Mouse (Mus musculus) CH12.LX (cell line): Measurements from ENCODE around the gene Agk. TPM values are rescaled to one million over a fixed set of nuclear protein-coding genes. Genes with fewer than 3 reads are reported as not detected.

Source experiments
- DNase-seq: peaks from one replicate; pipeline ENCODE4 v3.0.0-alpha.2; 2013; ENCODE audit errors: extremely low read depth
- H3K27ac ChIP-seq: 2 replicates; pipeline ENCODE4 v1.5.1; 2012; ENCODE audit warnings: low read depth, mild to moderate bottlenecking, control low read depth, moderate library complexity; ENCODE audit not compliant: insufficient read depth
- H3K27me3 ChIP-seq: replicated peaks from 2 replicates; pipeline ENCODE3; 2012; ENCODE audit warnings: inconsistent platforms
- H3K36me3 ChIP-seq, 2 experiments: replicated peaks in 1 of 2; 2 replicates each; pipeline versions ENCODE3 to v1.6.1; 2012; ENCODE audit warnings: inconsistent platforms in 1 of 2, low read length in 1 of 2, mild to moderate bottlenecking in 1 of 2, mixed read lengths in 1 of 2, moderate library complexity in 1 of 2; ENCODE audit not compliant: control insufficient read depth in 1 of 2, insufficient read depth in 1 of 2
- H3K4me1 ChIP-seq, 2 experiments: 2 replicates each; pipeline ENCODE4 v1.6.1; 2012; ENCODE audit warnings: inconsistent platforms in 1 of 2, moderate library complexity in 1 of 2; ENCODE audit not compliant: insufficient read depth in 2 of 2, control insufficient read depth in 1 of 2
- H3K4me2 ChIP-seq: 2 replicates; pipeline ENCODE4 v1.6.1; 2012; ENCODE audit warnings: low read depth, mild to moderate bottlenecking, control low read depth; ENCODE audit not compliant: poor library complexity, insufficient read depth, severe bottlenecking
- H3K4me3 ChIP-seq, 3 experiments: fragments of 150-350 bp in 1 of 3; sonication (generic) in 1 of 3; replicated peaks in 1 of 3; 2 replicates each; pipeline versions ENCODE3 to v1.5.1; 2011 to 2012; ENCODE audit warnings: low read depth in 2 of 3, low read length in 2 of 3, mild to moderate bottlenecking in 2 of 3, moderate library complexity in 2 of 3, control low read depth in 1 of 3, improper control_type of control experiment in 1 of 3, inconsistent platforms in 1 of 3, mixed read lengths in 1 of 3; ENCODE audit not compliant: poor library complexity in 1 of 3
- H3K79me2 ChIP-seq: replicated peaks from 2 replicates; pipeline ENCODE4 v1.6.1; 2012; ENCODE audit warnings: mild to moderate bottlenecking, moderate library complexity; ENCODE audit not compliant: control insufficient read depth, poor library complexity, insufficient read depth, severe bottlenecking; ENCODE audit errors: extremely low read depth
- H3K9ac ChIP-seq: 2 replicates; pipeline ENCODE4 v1.6.1; 2012; ENCODE audit warnings: low read depth, mild to moderate bottlenecking, control low read depth, moderate library complexity; ENCODE audit not compliant: insufficient read depth
- H3K9me3 ChIP-seq: replicated peaks from 2 replicates; pipeline ENCODE3; 2012; ENCODE audit warnings: low read length, inconsistent platforms, mixed read lengths
- CHD2 ChIP-seq: IDR thresholded peaks from 2 replicates; pipeline ENCODE4 v1.6.1; 2011; ENCODE audit warnings: low read length, improper control_type of control experiment
- CTCF ChIP-seq, 2 experiments: IDR thresholded peaks in 1 of 2; conservative IDR thresholded peaks in 1 of 2; 2 replicates each; pipeline ENCODE4 v1.5.1; 2011 to 2012; ENCODE audit warnings: low read depth in 2 of 2, low read length in 2 of 2, improper control_type of control experiment in 1 of 2, inconsistent platforms in 1 of 2, mild to moderate bottlenecking in 1 of 2, moderate library complexity in 1 of 2
- E2F4 ChIP-seq: IDR thresholded peaks from 2 replicates; pipeline ENCODE4 v1.6.1; 2011; ENCODE audit warnings: low read depth, low read length, improper control_type of control experiment; ENCODE audit not compliant: insufficient replicate concordance
- ELF1 ChIP-seq: IDR thresholded peaks from 2 replicates; pipeline ENCODE4 v1.6.1; 2014; ENCODE audit warnings: low read depth, mild to moderate bottlenecking, inconsistent platforms, low read length, improper control_type of control experiment
- GABPA ChIP-seq: IDR thresholded peaks from 2 replicates; pipeline ENCODE4 v1.6.1; 2012; ENCODE audit warnings: low read depth, low read length, improper control_type of control experiment, inconsistent platforms; ENCODE audit not compliant: insufficient replicate concordance
- IRF4 ChIP-seq: IDR thresholded peaks from 2 replicates; pipeline ENCODE4 v1.6.1; 2014; ENCODE audit warnings: low read depth, mild to moderate bottlenecking, inconsistent platforms, low read length, improper control_type of control experiment
- JUND ChIP-seq: conservative IDR thresholded peaks from 2 replicates; pipeline ENCODE4 v1.6.1; 2011; ENCODE audit warnings: low read depth, low read length, improper control_type of control experiment
- MAFK ChIP-seq: IDR thresholded peaks from 2 replicates; pipeline ENCODE4 v1.6.1; 2011; ENCODE audit warnings: low read length, improper control_type of control experiment; ENCODE audit not compliant: insufficient replicate concordance
- MAZ ChIP-seq: IDR thresholded peaks from 2 replicates; pipeline ENCODE4 v1.6.1; 2012; ENCODE audit warnings: low read depth, mild to moderate bottlenecking, inconsistent platforms, low read length, improper control_type of control experiment, moderate library complexity
- MEF2A ChIP-seq: IDR thresholded peaks from 2 replicates; pipeline ENCODE4 v1.6.1; 2014; ENCODE audit warnings: low read depth, mild to moderate bottlenecking, inconsistent platforms, low read length, improper control_type of control experiment, borderline replicate concordance
- MYC ChIP-seq: IDR thresholded peaks from 2 replicates; pipeline ENCODE4 v1.6.1; 2011; ENCODE audit warnings: low read depth, mild to moderate bottlenecking, improper control_type of control experiment, low read length
- NELFE ChIP-seq: IDR thresholded peaks from 2 replicates; pipeline ENCODE4 v1.6.1; 2011; ENCODE audit warnings: low read depth, low read length, improper control_type of control experiment
- RAD21 ChIP-seq: IDR thresholded peaks from 2 replicates; pipeline ENCODE4 v1.6.1; 2011; ENCODE audit warnings: low read depth, mild to moderate bottlenecking, low read length, improper control_type of control experiment, moderate library complexity
- SIN3A ChIP-seq: IDR thresholded peaks from 2 replicates; pipeline ENCODE4 v1.6.1; 2012; ENCODE audit warnings: low read length, improper control_type of control experiment, inconsistent platforms
- TCF12 ChIP-seq: IDR thresholded peaks from 2 replicates; pipeline ENCODE4 v1.6.1; 2014; ENCODE audit warnings: low read depth, mild to moderate bottlenecking, inconsistent platforms, low read length, improper control_type of control experiment
- UBTF ChIP-seq: IDR thresholded peaks from 2 replicates; pipeline ENCODE4 v1.6.1; 2012; ENCODE audit warnings: low read depth, mild to moderate bottlenecking, inconsistent platforms, low read length, improper control_type of control experiment, moderate library complexity
- USF1 ChIP-seq: IDR thresholded peaks from 2 replicates; pipeline ENCODE4 v1.6.1; 2014; ENCODE audit warnings: low read depth, mild to moderate bottlenecking, inconsistent platforms, low read length, improper control_type of control experiment
- USF2 ChIP-seq: conservative IDR thresholded peaks from 2 replicates; pipeline ENCODE4 v1.6.1; 2011; ENCODE audit warnings: low read depth, low read length, improper control_type of control experiment
- ZC3H11A ChIP-seq: IDR thresholded peaks from 2 replicates; pipeline ENCODE4 v1.6.1; 2012; ENCODE audit warnings: low read depth, mild to moderate bottlenecking, inconsistent platforms, low read length, improper control_type of control experiment
- ZKSCAN1 ChIP-seq: IDR thresholded peaks from 2 replicates; pipeline ENCODE4 v1.6.1; 2012; ENCODE audit warnings: low read depth, inconsistent platforms, low read length, improper control_type of control experiment, borderline replicate concordance
- ZMIZ1 ChIP-seq: IDR thresholded peaks from 2 replicates; pipeline ENCODE4 v1.6.1; 2012; ENCODE audit warnings: low read depth, mild to moderate bottlenecking, inconsistent platforms, low read length, improper control_type of control experiment
- dilution Hi-C: fragments of 300-500 bp; cut with MboI; formaldehyde crosslinking; loops from 2 replicates; pipeline ENCODE4 v1.14.3; 2020; ENCODE audit warnings: low sequenced_read_pairs; ENCODE audit not compliant: extremely low pct_unique_long_range_greater_than_20kb, extremely low pct_ligation_motif_present
- in situ Hi-C: fragments of 300-500 bp; cut with MboI; formaldehyde crosslinking; loops from 3 replicates; pipeline ENCODE4 v1.14.3; 2019; ENCODE audit warnings: low sequenced_read_pairs, low pct_ligation_motif_present, low pct_unique_long_range_greater_than_20kb, mixed read lengths
- polyA plus RNA-seq: library from polyadenylated mRNA; unstranded; fragments of >175 nt; gene quantifications from 2 replicates; pipeline ENCODE4 v1.2.1, GENCODE M21; 2012; ENCODE audit warnings: low read depth; ENCODE audit not compliant: insufficient read length
- total RNA-seq, 2 experiments: library from RNA; depleted of rRNA; stranded (reverse); fragments of 300-350 nt in 1 of 2; fragments of >200 nt in 1 of 2; gene quantifications; 2 replicates each; pipeline ENCODE4 v1.2.3; 2012 to 2014

Gene Agk
- total and polyA plus RNA-seq, 3 experiments, result 22.1 to 42.5 (median 24.8) TPM

- no peaks in the 10 kb centered on the region for H3K9me3 ChIP-seq
- DNase-seq, result no peak
- dilution Hi-C loops, result no loop called here
- H3K9ac ChIP-seq, result no peak overlapping the region
- no peaks in the 10 kb centered on the region for H3K36me3 ChIP-seq
- no peak for TF ChIP-seq MEF2A
- no peak for TF ChIP-seq MYC
- TF ChIP-seq IRF4, result no peak
- no peak for TF ChIP-seq UBTF
- TF ChIP-seq ZC3H11A, result no peak
- TF ChIP-seq ELF1, result no peak
- no peak for TF ChIP-seq TCF12
- TF ChIP-seq GABPA, result no peak
- no peak for TF ChIP-seq JUND
- TF ChIP-seq NELFE, result no peak
- TF ChIP-seq MAFK, result no peak
- TF ChIP-seq MAZ, result no peak
- TF ChIP-seq, all 38 proteins: peak for 0
- Histone ChIP-seq H3K4me3 (no peak overlapping the region), H3K27me3 (peaks cover 10% of the 10 kb centered on the region), H3K79me2 (no peaks in the 10 kb centered on the region), H3K4me2 (no peak overlapping the region), H3K4me1 (peaks cover 2 to 5% of the 10 kb centered on the region in 2 experiments; a peak in 3 of 4 replicates), H3K27ac (no peak overlapping the region)
- in situ Hi-C loops, result no loop called here
Observed at GRCm38 (mm10) chr6:40439731-40440130, 114.8 kb downstream of the Agk start.

GRCm38 (mm10) chr6:40441276-40441675 lies 116.3 kb downstream of the Agk start:
- Histone ChIP-seq H3K36me3 (no peaks in the 10 kb centered on the region), H3K27me3 (peaks cover 12% of the 10 kb centered on the region), H3K4me3 (no peak overlapping the region), H3K27ac (no peak overlapping the region), H3K9me3 (no peaks in the 10 kb centered on the region), H3K4me2 (no peak overlapping the region), H3K9ac (no peak overlapping the region), H3K79me2 (no peaks in the 10 kb centered on the region), H3K4me1 (peaks cover 0 to 1% of the 10 kb centered on the region in 2 experiments; a peak in 1 of 4 replicates)
- dilution Hi-C loops (no loop called here), in situ Hi-C loops (no loop called here)
- DNase-seq, result no peak
- TF ChIP-seq SIN3A (no peak), UBTF (no peak), E2F4 (no peak), RAD21 (no peak; the same call in 1 of the 2 replicates), CTCF (conservative IDR thresholded peaks at IDR 0.05 in 1 of 2, IDR thresholded peaks at IDR 0.05 in 1 of 2; ENCODE audit: low read depth in 2 of 2, low read length in 2 of 2) (no peak), ZKSCAN1 (no peak), ZMIZ1 (no peak), USF2 (no peak), CHD2 (no peak), USF1 (no peak)
